Mouse (Mus musculus) 3T3-L1 (cell line): Measurements from ENCODE around the gene Tmem117.

Source experiments
- DNase-seq: peaks from one replicate; pipeline ENCODE4 v3.0.0-alpha.2; 2015; ENCODE audit warnings: low read depth, low spot score

Gene Tmem117

DNA sequence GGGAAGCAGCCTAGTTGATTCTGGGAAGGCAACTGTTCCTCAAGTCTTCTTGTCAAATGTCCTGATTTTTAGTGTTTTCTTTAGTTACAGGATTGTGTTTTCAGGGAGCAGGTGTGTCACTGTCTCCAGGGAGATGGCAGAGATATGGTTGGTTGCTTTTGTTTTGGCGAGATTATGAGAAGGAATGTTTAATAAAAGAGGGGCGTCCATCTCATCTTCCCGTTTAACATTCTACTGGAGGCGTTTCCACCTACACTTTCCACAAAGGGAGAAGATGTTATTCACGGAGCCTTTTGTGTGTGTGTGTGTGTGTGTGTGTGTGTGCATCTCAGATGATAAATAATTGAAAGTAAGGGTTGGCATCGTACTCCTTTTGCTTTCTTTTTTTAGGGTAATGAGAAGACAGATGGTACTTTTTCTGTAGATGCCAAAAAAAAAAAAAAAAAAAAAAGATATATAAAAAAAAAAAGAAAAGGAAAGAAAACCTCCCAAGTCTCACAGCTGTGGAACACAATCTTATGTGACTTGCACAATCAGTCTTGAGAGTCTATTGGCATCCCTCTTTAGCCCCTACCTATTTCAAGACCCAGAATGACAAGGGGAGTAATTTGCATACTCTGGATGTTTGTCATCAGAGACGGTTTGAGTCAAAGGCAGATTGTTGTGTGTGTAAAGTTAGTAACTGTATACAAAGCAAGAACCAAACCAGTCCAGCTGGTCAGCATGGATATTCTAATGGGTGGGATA is 142.0 kb downstream of the Tmem117 start:
- no peak for DNase-seq

DNA sequence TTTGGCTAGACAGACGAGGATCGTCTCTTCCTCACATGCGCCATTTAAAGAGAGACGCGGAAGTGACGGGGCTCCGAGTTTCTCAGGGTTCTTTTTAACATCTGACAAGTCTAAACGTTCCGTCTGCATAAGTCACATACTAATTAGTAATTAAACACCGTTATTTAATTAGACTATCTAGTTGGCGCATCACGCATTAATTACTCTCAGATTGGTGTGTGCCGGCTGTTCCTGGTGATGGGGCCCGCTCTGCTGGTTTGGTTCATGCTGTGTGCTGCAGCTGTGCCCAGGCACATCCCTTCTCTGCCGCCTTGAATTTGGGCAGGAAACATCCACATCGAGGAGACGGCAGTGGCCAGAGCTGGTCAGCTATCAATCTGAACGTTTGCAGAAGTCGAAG is 142.7 kb downstream of the Tmem117 start:
- no peak for DNase-seq

DNA sequence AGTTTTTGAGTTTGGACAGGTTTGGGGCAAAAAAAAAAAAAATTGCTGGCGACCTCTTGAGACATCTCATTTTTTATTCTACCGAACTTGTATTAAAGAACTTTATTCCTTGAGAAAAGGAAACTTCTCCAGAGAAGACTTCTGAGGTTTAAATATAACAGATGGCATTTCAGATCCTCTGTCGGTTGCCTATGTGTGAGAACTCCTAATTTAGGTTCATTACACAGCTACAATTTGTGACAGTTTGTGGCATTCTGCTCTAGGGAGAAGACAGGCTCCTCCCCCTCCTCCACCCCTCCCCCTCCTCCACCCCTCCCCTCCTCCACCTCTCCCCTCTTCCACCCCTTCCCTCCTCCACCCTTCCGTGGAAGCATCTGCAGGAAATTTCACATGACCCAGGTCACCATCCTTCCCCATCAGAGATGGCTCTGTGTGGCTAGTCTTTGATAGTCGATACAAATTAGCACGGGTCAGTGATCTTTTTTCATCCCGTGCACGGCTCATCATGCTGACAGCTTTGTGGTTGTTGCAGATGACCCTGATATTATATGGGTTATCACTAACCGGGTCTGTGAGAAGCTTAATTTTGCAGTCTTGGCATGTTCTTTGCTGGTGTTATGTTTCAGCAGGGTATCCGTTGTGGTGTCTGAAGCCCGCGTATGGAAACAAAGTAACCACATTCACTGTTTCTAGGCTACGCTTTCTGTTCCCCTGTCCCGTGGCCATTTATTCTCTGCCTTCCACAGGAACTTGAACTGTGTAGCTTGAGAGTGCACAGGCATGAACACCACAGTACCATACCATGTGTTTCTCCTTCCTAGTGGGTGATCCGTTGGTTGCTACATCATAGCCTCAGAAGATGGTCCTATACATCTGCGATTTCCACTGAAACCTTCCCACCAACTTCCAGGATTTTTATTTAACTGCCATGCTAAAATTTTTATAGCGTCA is 147.4 kb downstream of the Tmem117 start:
- DNase-seq = no peak

DNA sequence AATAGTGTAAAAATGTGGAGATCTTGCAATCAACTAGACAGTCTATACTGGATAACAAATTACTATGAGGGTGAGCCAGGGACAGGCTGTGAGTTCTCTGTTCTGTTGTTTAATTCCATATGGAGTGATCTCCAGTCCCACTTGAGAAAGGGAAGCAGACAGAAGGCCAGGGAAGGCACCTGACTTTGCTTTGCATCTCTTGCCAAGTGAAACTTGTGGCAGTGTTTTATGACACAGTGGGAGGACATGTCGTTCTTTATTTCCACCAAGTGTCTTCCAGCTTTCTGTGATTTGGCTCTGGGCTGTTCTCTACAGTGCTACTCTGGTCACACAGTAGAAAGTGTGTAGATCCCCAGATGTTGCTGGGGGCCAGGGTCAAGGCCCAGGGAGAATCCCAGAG is 152.5 kb downstream of the Tmem117 start:
- DNase-seq = no peak

GRCm38 (mm10) chr15:94793455-94793854 is 164.4 kb downstream of the Tmem117 start:
- DNase-seq = no peak

- no peak for DNase-seq
These were observed 166.5 kb downstream of the Tmem117 start for GRCm38 (mm10) chr15:94795484-94795883.

DNA sequence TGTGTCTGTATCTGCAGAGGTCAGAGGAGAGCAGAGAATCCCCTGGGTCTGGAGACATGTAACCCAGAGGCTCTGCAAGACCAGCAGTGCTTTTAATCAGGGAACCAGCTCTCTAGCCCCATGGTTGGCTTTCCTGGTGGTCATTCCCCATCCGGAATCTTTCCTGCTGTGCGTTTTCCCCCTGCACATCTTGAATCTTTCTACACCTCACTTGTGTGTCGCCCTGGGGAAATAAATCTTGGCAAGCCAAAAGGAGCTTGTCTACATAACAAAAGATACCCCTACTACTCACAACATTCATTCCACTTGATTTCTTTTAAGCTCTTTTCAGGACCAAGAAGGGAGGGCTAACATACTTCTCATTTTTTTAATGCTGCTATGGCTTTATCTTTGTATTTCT is 169.2 kb downstream of the Tmem117 start:
- DNase-seq = no peak

DNA sequence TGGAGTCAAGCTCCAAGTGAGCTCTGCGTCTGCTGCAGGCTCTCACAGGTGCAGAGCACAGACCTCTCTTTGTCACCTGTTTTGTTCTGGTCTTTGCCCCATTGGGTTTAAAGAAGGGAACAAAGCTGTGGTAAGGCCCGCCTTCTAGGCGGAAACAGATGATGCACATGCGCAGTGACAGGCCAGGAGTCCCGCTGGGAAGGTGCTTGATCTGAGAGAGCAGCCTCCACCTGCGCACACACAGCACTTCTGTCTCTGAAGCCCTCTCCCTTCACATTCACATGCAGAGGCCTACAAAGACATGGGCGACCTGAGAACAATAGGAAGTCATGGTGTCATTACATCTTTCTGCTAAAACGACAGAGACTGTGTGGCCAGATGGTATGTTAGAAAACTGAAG is 172.4 kb downstream of the Tmem117 start:
- DNase-seq = no peak

DNA sequence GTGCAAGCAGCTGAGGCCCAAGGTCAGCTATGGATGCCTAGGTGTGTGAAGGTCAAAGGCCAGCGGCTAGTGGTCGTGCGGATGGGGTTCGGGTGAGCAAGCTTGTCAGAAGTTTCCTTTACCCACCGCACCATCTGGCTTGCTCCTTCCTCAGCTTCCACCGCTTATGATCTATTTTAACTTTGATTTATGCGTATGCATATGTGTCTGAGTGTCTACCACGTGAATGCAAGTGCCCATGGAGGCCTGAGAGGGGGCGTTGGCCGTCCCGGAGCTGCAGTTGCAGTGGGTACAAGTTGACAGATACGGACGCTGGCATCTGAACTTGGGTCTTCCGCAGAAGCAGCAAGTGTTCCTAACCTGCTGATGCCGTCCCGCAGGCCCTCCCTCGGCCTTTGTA is 173.8 kb downstream of the Tmem117 start:
- DNase-seq = no peak

GRCm38 (mm10) chr15:94803624-94804342 is 174.8 kb downstream of the Tmem117 start:
- DNase-seq = no peak

GRCm38 (mm10) chr15:94806005-94806404 is 177.0 kb downstream of the Tmem117 start:
- no peak for DNase-seq

DNA sequence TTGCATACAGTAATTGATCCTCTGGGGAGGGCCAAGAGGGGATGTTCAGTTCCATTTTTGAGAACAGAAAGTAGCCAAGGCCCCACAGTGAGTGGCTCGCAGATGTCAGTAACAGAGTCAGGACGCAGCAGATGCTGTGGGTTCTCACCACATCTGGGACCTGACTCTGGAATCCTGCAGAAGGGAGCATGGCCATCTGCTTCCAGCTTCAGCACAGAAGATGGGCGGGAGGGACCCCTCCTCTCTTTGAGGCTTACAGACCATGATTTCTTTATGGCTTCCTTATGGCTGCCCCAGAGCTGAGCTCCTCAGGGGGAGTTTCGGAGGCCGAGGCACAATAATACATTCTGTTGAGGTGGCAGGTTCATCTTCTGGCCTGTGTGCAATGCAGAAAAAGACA is 182.5 kb downstream of the Tmem117 start:
- no peak for DNase-seq

DNA sequence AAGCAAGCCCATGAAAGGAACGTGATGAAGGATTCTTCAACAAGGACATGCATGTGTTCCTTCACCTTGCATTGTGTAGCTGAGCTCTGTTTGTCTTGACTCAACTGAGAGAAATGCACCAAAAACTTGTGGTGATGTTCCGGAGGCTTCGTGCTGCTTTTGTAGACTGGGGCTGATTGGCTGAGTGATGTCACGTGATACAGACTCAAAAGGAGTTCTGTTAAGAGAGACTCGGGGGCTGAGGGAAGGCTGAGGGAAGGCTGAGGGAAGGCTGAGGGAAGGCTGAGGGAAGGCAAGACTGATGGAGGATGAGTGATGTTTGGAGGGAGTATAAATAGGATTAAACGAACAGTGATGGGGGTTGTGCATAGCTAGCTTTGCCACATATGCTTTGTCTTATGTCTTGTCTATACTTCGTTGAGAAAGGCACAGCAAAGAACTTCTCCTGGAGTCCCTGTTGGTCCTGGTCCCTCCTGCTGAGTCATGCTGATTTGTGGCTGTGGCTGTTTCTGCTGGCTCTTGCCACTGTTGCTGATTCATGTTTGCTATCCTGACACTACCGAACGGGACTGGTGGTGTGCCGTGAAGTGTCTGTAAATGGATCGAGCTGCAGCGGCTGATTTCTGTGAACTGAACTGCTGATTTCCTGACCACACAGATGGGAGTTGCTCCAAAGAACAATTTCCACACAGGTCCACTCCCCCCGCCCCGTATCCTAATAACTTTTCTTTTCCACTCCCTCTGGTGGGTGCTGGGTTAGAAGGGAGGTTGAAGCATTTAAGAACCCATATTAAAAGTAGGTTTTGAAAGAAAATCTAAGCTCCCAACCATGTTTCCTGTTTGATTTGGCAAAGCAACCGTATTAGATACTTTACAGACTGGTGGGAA is 185.4 kb downstream of the Tmem117 start:
- peak; percentile 2 for DNase-seq

GRCm38 (mm10) chr15:94835634-94836033 is 206.6 kb downstream of the Tmem117 start:
- DNase-seq = no peak

GRCm38 (mm10) chr15:94838646-94839045 is 209.6 kb downstream of the Tmem117 start:
- DNase-seq = no peak

DNA sequence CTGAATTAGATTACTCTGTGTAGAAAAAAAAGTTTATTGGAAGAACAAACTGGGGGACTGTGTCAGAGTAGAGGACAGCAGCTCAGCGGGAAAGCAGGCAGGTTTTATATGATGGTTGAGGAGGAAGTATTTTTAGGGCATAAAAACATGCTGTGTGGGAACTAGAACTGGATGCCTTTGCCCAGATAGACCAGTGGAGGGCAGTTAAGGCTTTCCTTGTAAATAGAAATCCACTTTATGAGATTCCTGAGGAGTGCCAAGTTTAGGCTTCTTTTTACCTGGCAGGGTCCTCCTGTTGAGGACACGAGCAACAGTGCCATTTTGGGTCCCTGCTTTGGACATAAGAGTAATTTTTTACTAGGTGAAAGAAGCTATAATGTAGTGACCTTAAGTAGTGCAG is 218.5 kb downstream of the Tmem117 start:
- no peak for DNase-seq

GRCm38 (mm10) chr15:94859641-94860040 is 230.6 kb downstream of the Tmem117 start:
- DNase-seq = no peak

DNA sequence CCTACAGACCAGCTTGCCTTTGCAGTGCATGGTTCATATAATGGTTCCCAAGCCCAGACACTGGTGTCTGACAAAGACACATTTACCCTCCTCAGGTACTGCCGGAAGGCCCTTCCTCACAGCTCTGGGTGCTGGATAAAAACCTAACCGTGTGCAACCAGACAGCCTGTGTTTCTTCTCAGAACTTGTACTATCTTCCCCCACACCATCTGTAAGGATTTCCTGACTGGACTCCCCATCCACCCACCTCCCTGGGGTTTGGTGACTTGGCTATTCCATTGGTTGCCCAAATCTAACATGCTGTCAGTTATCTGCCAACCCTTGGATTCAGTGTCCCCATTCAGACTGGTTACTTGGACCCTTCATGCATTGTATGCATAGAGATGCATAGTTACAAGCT is 232.1 kb downstream of the Tmem117 start:
- no peak for DNase-seq

- DNase-seq = no peak
These were observed 235.1 kb downstream of the Tmem117 start for GRCm38 (mm10) chr15:94864134-94864533.

- DNase-seq = no peak
These were observed 239.3 kb downstream of the Tmem117 start for GRCm38 (mm10) chr15:94868372-94868771.

DNA sequence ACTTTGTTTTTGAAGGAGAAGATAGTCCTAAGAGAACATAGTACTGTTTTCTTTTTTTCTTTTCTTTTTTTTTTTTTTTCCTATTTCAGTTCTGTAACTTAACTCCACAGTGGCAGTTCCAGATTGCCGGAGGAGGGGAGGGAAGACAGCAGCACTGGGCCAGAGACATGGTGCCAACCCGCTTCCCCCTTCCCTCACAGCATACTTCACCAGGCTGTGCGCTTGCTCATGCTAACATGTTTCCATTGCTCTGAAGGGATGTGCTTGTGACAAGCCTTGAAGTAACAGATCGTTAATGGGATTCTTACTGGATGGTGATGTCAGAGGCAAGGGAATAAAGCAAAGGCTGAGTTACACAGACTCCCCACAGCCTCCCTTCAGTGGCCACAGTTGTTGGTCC is 256.0 kb downstream of the Tmem117 start:
- no peak for DNase-seq
